Mouse (Mus musculus) left cerebral cortex, adult 11 months (tissue): ENCODE results near the gene Olfr12.

Experiments used
- DNase-seq: peaks from one replicate; pipeline ENCODE4 v3.0.0; 2022; ENCODE audit warnings: low spot score

Olfr12 gene

DNA sequence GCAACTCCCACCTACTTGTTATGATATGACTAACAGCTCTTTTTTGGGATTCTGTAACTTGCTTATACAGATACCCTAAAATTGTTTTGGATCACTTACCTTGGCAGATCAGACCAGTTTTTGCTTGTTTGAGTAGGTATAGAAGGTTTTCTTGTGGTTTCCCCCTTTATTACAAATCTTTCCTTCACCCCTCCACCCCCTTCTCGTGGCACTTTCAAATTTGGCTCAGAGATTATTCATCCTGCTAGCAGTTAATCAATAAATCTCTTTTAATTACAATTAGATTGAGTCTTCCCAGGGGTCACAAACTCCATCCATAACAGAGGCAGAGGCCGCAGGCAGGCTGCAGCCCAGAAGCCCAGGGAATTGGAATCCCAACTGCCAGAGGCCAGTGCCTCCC is at the start of gene Olfr12:
Gene Olfr12 (plus strand): TSS at position 301 of the 400 bp plus-strand sequence.
- no peak for DNase-seq

GRCm38 (mm10) chr1:92571022-92571421 is 46.6 kb upstream of the Olfr12 start, which contains the start of gene Olfr1413:
Gene Olfr1413 (plus strand): TSS chr1:92571322.
- no peak for DNase-seq

GRCm38 (mm10) chr1:92585479-92585878 is 32.1 kb upstream of the Olfr12 start, which contains the start of gene Olfr1412:
Gene Olfr1412 (plus strand): TSS chr1:92585779.
- no peak for DNase-seq

DNA sequence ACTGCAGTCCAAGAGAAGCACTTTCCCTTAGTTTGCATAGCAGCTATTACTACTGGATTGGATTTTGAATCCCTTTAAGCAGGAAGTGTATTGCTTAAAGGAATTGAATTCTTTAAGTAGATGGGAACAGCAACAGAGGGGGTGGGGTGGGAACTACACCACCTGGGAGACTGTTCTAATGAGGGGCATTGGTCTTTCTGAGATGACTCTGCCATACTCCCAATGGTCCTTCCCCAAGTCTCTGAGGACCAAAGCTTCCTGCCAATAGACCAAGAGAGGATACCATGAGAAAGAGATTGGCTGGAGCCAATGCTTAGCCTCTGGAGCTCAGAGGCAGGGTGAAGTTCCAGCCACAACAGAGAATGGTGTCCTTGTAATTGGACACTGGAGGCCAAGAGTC is 23.5 kb upstream of the Olfr12 start, which contains the start of gene Olfr1411:
Gene Olfr1411 (plus strand): TSS at position 301 of the 400 bp plus-strand sequence.
- DNase-seq = no peak

DNA sequence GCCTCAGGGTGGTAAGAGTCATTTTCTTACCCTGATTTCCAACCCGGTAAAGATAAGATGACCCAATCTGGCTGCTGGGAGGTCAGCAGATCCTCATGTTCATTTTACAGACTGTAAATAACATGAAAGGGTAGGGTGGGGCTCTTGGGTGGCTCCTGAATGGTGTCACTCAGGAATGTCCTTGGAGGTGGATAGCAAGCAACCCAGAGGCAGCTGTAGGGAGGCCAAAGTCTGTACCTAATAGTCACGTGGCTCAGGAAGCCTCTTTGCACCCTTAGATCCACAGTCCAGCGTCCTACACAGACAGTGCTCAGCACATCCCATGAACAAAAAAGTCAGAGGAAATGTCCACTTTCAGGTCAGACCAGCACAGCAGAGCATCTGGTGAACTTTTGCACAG is 21.6 kb upstream of the Olfr12 start:
- no peak for DNase-seq

- DNase-seq = no peak
Observed at GRCm38 (mm10) chr1:92605482-92605881, 12.1 kb upstream of the Olfr12 start, which contains the start of gene Olfr1410. Gene Olfr1410 (plus strand): TSS chr1:92605782.

DNA sequence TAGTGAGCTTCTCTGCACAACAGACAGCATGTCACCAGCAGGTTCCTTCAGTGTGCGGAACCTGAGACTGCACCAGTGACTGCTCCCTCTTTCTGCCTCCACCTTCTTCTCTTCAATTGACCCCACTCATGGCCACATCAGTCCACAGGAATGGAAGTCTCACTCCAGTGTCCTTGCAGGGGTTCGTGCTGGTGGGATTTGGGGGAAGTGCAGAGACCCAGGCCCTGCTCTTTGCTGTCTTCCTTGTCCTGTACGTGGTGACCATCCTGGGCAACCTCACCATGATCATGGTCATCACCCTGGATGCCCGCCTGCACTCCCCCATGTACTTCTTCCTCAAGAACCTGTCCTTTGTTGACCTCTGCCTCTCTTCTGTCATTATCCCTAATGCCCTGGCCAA is 9.9 kb upstream of the Olfr12 start:
- no peak for DNase-seq

DNA sequence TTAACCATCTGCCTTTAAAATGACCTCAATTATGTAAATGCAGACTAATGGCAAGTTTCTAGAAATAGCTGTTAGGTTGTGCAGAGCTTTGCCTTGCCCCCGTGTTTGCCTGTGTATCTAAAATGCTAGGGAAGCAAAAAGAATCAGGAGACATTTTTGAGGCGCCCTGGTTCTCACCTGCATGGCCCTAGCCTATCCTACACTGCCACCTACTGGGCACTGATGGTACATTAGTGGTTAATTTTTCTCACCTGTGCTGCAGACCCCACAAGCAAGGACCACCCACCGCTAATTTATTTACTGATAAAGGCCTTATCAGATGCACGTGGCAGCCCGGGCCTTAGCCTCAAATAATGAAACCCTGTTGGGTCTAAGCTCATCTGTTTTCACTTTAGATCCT is 6.6 kb upstream of the Olfr12 start:
- DNase-seq = peak; percentile 16

DNA sequence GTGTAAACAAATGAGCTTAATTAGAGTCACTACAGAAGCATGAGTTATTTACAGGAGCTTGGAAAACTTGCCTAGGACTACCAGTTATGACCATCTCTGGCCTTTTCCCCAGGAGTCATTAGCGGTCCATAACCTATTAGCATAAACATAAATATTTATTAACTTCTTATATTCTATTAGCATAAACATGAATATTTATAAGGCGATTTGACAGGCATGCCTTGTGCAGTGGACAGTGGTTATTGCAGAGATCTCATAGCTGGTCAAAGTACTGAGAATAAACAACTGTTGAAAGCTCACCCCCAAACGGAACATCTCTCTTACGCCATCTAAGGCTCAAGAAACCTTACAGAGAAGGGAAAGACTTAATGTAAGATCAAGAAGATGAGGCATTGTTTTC is 4.4 kb upstream of the Olfr12 start:
- DNase-seq = no peak

DNA sequence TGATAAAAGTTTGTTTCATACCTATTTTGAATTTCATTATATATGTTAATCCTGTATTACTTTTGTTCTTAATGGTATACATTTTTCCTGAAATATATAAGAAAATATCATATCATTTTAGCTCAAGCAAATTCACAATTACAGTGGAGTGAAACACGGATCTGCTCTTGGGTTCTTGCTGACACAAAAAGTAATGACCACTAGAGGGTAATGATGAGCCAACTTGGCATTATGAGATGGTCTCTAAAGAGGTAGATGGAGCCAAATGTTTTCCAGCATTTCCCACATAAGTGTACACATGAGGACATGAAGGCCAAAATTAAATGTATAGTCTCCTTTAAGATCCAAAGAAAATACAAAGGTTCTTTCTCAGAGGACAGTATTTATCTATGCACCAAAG is 3.1 kb upstream of the Olfr12 start:
- no peak for DNase-seq

DNA sequence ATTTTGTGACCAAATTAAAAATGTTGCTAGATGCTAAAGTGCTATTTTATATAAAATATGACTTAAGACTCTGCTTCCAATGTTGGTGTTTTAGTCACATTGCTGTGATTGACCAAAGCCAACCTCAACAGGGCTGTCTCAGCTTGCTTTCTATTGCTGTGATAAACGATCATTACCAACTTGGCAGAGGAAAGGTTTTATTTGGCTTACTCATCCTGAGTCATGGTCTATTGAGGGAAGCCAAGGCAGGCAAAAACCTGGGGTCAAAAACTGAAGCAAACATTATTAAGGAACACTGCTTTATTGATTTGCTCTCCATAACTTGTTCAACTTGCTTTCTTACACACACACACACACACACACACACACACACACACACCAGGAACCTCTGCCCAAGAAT is 1.5 kb upstream of the Olfr12 start:
- DNase-seq = no peak

GRCm38 (mm10) chr1:92618360-92618759 is 772 bp downstream of the Olfr12 start:
- DNase-seq = no peak

DNA sequence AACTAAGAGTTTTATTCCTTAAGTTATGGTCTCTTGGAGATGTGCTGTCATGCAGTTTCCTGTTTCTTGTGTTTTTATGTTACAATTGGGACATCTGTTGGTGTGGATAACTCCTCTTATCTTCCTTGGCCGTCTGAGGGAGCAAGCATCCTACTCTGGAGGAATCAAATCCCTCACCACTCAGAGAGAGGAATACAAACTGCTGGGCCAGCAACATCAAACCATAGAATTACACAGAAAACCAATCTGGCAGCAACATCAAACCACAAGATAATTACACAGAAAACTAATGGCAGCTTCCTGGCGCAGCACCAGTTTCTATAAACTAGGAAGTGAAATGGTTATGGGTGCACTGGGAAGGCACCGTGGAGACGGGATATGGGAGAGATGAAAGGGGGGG is 10.6 kb downstream of the Olfr12 start:
- no peak for DNase-seq

DNA sequence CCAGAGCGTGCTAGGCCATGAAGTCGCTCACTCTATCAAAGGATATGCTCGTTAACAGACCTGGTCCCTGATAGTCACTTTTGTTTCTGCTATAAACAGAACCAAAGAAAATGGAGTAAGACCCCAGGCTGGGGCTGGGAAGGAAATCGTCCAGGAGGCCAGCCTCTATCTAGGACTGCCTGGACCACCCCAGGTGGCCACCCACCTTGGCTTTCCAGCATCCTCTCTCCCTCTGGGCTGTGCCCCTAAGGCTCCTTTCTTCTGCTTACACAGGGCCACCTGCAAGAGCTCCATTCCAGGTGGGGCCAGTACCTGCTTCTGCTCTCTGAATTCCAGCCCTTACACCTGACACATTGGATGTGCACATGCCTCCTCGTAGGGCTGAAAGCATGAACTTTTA is 14.6 kb downstream of the Olfr12 start:
- no peak for DNase-seq

DNA sequence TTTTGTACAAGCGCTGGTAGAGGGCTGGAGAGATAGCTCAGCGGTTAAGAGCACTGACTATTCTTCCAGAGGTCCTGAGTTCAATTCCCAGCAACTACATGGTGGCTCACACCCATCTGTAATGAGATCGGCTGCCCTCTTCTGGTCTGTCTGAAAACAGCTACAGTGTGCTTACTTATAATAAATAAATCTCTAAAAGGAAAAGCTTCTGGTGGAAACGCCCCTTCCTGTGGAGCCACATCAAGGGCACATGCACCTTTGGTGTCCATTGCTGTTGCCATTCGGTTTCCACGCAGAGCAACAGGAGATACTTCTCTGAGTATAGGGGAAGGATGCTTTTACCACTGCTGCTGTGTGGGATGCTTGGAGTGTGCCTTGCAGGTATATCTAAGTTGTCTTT is 15.4 kb downstream of the Olfr12 start:
- no peak for DNase-seq

- no peak for DNase-seq
Observed at GRCm38 (mm10) chr1:92633726-92634125, 16.1 kb downstream of the Olfr12 start.

- DNase-seq = no peak
Observed at GRCm38 (mm10) chr1:92634569-92634968, 17.0 kb downstream of the Olfr12 start.

DNA sequence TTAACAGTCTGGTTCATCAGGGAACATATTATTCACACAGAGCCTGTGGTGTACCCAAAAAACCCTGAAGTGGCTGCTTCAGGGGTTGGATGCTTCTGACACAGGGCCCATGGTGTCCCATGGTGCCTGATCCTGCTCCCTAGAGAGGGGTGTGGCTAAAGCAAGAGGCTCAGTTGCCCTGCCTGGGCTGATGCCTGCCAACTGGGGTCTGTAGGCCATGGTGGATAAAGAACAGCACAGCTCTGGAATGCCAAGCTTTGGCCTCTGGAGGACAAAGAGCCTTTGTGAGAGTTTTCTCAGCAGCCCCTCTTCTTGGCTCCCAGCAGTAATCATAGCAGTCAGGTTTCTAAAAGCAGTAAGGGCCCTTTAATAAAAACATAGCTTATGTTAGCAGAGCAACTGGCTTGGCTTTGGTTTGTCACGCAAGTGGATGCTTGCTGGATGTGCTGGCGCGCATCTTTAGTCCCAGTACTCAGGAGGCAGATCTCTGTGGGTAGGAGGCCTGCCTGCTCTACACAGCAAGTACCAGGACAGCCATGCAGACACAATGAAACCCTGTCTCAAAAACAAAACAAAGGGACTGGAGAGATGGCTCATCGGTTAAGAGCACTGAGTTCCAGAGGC is 17.5 kb downstream of the Olfr12 start:
- no peak for DNase-seq

- DNase-seq = no peak
Observed at GRCm38 (mm10) chr1:92636015-92636414, 18.4 kb downstream of the Olfr12 start.

DNA sequence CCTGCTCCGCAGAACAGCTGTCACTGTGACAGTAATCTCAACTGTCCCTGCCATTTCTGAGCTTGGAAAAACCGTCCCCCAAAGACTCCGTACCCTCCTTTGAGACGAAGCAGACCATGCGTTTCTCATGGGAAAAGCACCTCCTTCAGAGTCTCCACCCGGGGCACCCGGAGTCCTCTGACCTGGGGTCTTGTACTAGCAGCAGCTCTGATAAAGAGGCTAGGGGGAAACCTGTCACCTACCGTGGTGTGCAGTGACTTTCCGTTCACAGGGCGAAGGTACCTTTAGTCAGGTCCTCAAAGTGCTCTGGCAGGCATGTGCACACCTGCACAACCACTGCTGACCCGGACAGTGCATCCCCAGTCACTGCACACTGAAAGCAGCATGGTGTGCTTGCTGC is 19.1 kb downstream of the Olfr12 start:
- DNase-seq = no peak

DNA sequence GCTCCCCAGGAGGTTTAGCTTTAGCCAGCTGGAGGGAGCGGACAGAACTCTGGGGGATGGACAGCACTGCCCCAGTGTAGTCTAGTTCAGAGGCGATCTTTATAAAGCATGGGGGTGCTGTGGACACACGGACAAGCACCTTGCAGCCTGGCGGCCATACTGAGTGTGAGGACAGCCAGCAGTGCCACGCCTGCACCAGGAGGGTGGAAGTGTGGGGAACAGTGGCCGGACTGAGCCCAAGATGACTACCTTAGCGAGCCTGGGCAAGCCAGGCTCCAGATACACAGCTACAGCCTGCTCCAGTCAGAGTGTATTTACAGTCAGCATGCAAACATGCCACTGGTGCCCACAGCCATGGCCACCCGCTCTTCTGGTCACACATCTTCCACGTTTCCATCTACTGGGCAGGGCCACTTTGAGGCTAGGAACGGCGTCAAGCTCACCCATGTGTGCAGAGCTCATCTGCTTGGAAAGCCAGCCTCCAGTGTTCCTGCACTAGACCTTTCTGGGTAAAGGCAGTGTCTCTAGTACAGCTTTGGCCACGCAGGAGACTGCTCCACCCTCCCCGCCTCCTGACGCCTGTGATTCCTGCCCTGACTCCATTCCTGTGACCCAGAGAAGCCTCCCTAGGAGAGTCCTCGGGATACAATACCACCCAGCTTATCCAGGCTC is 20.0 kb downstream of the Olfr12 start:
- DNase-seq = no peak

GRCm38 (mm10) chr1:92638181-92638580 is 20.6 kb downstream of the Olfr12 start:
- DNase-seq = peak; percentile 64

DNA sequence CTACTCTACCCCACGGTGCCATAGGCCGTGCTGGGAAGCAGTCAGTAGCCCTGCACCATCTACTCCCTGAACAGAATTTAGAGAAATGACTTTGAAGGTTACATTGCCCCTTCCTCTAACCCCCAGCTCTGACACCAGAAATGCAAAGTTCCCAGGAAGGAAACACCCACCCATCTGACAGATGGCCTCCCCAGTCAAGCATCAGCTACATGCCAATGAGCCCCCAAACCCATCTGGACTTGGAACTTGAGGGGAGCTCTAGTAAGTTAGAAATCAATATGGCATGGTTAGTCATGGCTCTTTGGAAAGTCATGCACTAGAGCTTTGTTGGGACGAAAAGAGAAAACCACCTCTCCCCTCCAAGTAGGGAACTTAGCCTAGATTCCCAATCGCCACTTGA is 21.1 kb downstream of the Olfr12 start:
- no peak for DNase-seq

GRCm38 (mm10) chr1:92640393-92640792 is 22.8 kb downstream of the Olfr12 start:
- no peak for DNase-seq
